Mouse (Mus musculus): ENCODE results near the gene Fos. TPM values are rescaled to one million over a fixed set of nuclear protein-coding genes. Genes with fewer than 3 reads are reported as not detected.

The Fos gene
- 1.3 and 1.6 TPM in 2 replicates for polyA plus RNA-seq (2015; fragmentation: Nextera tagmentation; extraction: Ambion mirVana)

DNA sequence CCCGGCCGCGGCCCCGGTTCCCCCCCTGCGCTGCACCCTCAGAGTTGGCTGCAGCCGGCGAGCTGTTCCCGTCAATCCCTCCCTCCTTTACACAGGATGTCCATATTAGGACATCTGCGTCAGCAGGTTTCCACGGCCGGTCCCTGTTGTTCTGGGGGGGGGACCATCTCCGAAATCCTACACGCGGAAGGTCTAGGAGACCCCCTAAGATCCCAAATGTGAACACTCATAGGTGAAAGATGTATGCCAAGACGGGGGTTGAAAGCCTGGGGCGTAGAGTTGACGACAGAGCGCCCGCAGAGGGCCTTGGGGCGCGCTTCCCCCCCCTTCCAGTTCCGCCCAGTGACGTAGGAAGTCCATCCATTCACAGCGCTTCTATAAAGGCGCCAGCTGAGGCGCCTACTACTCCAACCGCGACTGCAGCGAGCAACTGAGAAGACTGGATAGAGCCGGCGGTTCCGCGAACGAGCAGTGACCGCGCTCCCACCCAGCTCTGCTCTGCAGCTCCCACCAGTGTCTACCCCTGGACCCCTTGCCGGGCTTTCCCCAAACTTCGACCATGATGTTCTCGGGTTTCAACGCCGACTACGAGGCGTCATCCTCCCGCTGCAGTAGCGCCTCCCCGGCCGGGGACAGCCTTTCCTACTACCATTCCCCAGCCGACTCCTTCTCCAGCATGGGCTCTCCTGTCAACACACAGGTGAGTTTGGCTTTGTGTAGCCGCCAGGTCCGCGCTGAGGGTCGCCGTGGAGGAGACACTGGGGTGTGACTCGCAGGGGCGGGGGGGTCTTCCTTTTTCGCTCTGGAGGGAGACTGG, at the start of gene Fos:
Gene Fos (plus strand): TSS at position 410 of the 817 bp plus-strand sequence.
- ATAC-seq (peak; percentile 89), DNase-seq (peak; percentile 88)
- under 1% methylated on average over 56 of the region's 56 CpGs for WGBS (ENCODE audit: insufficient replicate concordance)
- Histone ChIP-seq H3K4me3 (ENCODE audit: low read depth, low read length) (peak within 1 kb of the TSS; percentile 71), H3K9ac (replicated peaks) (peak within 1 kb of the TSS; percentile 75), H3K4me1 (ENCODE audit: insufficient read depth) (peaks cover 32% of the 10 kb centered on the region), H3K36me3 (replicated peaks; ENCODE audit: insufficient read depth, low read length) (no peaks in the 10 kb centered on the region; the same call in 1 of the 2 replicates), H3K27ac (ENCODE audit: low read depth) (peak within 1 kb of the TSS; percentile 83), H3K4me2 (ENCODE audit: low read depth, low read length) (peak within 1 kb of the TSS; percentile 98), H3K27me3 (ENCODE audit: insufficient read depth, low read length) (peaks cover 44% of the 10 kb centered on the region), H3K9me3 (ENCODE audit: low read length) (no peaks in the 10 kb centered on the region)
- TF ChIP-seq EP300 (IDR thresholded peaks at IDR 0.05; ENCODE audit: low read depth) (peak; percentile 74; the same call in 1 of the 2 replicates), CTCF (IDR thresholded peaks at IDR 0.05; ENCODE audit: low read depth) (no peak)

- no peak for TF ChIP-seq EP300 (IDR thresholded peaks at IDR 0.05; ENCODE audit: low read depth)
- TF ChIP-seq CTCF (IDR thresholded peaks at IDR 0.05; ENCODE audit: low read depth) = no peak
- ATAC-seq = no peak
- H3K9ac ChIP-seq (replicated peaks) = no peak overlapping the region
Measured at GRCm38 (mm10) chr12:85425721-85426120, 48.0 kb upstream of the Fos start.

DNA sequence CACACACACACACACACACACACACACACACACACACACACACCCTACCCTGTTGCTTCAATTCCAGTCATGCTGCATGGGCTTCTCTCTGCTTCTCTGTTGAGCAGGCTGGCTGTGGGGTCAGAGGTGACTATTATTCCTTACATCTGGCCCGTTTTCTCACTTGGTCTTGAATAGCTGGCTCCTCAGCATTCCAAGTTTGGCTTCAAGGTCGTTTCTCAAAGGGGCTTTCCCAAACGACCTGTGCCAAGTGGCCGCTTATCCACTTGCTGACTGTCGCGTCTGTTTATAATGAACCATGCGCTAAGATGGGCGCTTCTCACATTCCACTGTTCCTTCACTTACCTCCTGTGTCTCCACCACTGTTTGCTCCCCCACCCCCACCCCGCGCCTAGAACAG, 47.6 kb upstream of the Fos start:
- H3K4me2 ChIP-seq (ENCODE audit: low read depth, low read length) = no peak overlapping the region
- no peak overlapping the region for H3K4me3 ChIP-seq (ENCODE audit: low read depth, low read length)
- no peaks in the 10 kb centered on the region for H3K9me3 ChIP-seq (ENCODE audit: low read length)
- no peaks in the 10 kb centered on the region for H3K27me3 ChIP-seq (ENCODE audit: insufficient read depth, low read length)
- TF ChIP-seq CTCF (IDR thresholded peaks at IDR 0.05; ENCODE audit: low read depth) (no peak), EP300 (IDR thresholded peaks at IDR 0.05; ENCODE audit: low read depth) (no peak)
- no peaks in the 10 kb centered on the region for H3K36me3 ChIP-seq (replicated peaks; ENCODE audit: insufficient read depth, low read length)
- ATAC-seq (no peak), DNase-seq (no peak)
- no peak overlapping the region for H3K27ac ChIP-seq (ENCODE audit: low read depth)
- WGBS (ENCODE audit: insufficient replicate concordance) = 53% methylated on average over 10 of the region's 10 CpGs
- peaks cover 6% of the 10 kb centered on the region; the same call in 1 of the 2 replicates for H3K4me1 ChIP-seq (ENCODE audit: insufficient read depth)
- H3K9ac ChIP-seq (replicated peaks) = no peak overlapping the region

More at GRCm38 (mm10) chr12:85425721-85426120, 48.0 kb upstream of the Fos start:
- Histone ChIP-seq H3K36me3 (replicated peaks; ENCODE audit: insufficient read depth, low read length) (no peaks in the 10 kb centered on the region), H3K27ac (ENCODE audit: low read depth) (no peak overlapping the region), H3K4me3 (ENCODE audit: low read depth, low read length) (no peak overlapping the region), H3K4me1 (ENCODE audit: insufficient read depth) (peaks cover 6% of the 10 kb centered on the region; the same call in 1 of the 2 replicates), H3K9me3 (ENCODE audit: low read length) (no peaks in the 10 kb centered on the region), H3K4me2 (ENCODE audit: low read depth, low read length) (no peak overlapping the region), H3K27me3 (ENCODE audit: insufficient read depth, low read length) (no peaks in the 10 kb centered on the region)
- 51% methylated on average over 11 of the region's 11 CpGs for WGBS (ENCODE audit: insufficient replicate concordance)
- no peak for DNase-seq

GRCm38 (mm10) chr12:85427802-85428201, 45.9 kb upstream of the Fos start:
- Histone ChIP-seq H3K27ac (ENCODE audit: low read depth) (no peak overlapping the region), H3K9ac (replicated peaks) (no peak overlapping the region), H3K27me3 (ENCODE audit: insufficient read depth, low read length) (0 out of 2 replicates have a peak, but pooled peaks cover 3% of the 10 kb centered on the region), H3K4me2 (ENCODE audit: low read depth, low read length) (no peak overlapping the region), H3K9me3 (ENCODE audit: low read length) (no peaks in the 10 kb centered on the region), H3K4me3 (ENCODE audit: low read depth, low read length) (no peak overlapping the region), H3K4me1 (ENCODE audit: insufficient read depth) (peaks cover 6% of the 10 kb centered on the region; the same call in 1 of the 2 replicates), H3K36me3 (replicated peaks; ENCODE audit: insufficient read depth, low read length) (no peaks in the 10 kb centered on the region)
- ATAC-seq (no peak), DNase-seq (no peak)
- 38% methylated on average over 7 of the region's 7 CpGs for WGBS (ENCODE audit: insufficient replicate concordance)
- TF ChIP-seq EP300 (IDR thresholded peaks at IDR 0.05; ENCODE audit: low read depth) = no peak
- no peak for TF ChIP-seq CTCF (IDR thresholded peaks at IDR 0.05; ENCODE audit: low read depth)

DNA sequence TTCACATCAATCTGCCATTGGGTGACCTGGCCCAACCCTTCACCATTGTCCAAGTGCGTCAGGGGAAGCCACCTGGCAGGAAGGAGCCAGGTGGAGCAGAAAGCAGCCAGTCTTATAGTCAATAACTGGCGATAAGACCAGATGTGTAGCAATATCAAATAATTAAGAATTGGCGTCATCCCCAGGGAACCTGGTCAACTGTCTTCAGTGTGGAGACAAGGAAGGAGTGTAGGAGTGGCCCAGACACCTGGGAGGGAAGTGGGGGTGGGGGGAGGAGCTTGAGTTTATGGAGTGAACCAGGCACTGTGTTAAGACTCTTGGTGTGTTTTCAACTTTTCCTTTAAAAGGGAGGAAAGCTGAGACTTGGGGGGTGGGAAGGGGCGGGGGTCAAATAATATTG, 43.7 kb upstream of the Fos start:
- DNase-seq (no peak), ATAC-seq (no peak)
- Histone ChIP-seq H3K4me3 (ENCODE audit: low read depth, low read length) (no peak overlapping the region), H3K27me3 (ENCODE audit: insufficient read depth, low read length) (0 out of 2 replicates have a peak, but pooled peaks cover 3% of the 10 kb centered on the region), H3K27ac (ENCODE audit: low read depth) (no peak overlapping the region), H3K4me2 (ENCODE audit: low read depth, low read length) (no peak overlapping the region), H3K9me3 (ENCODE audit: low read length) (no peaks in the 10 kb centered on the region), H3K9ac (replicated peaks) (no peak overlapping the region), H3K36me3 (replicated peaks; ENCODE audit: insufficient read depth, low read length) (no peaks in the 10 kb centered on the region), H3K4me1 (ENCODE audit: insufficient read depth) (peaks cover 6% of the 10 kb centered on the region; the same call in 1 of the 2 replicates)
- TF ChIP-seq EP300 (IDR thresholded peaks at IDR 0.05; ENCODE audit: low read depth) (no peak), CTCF (IDR thresholded peaks at IDR 0.05; ENCODE audit: low read depth) (no peak)
- 62% methylated on average over 4 of the region's 4 CpGs for WGBS (ENCODE audit: insufficient replicate concordance)

- Histone ChIP-seq H3K27ac (ENCODE audit: low read depth) (no peak overlapping the region), H3K36me3 (replicated peaks; ENCODE audit: insufficient read depth, low read length) (no peaks in the 10 kb centered on the region), H3K4me1 (ENCODE audit: insufficient read depth) (peaks cover 6% of the 10 kb centered on the region; the same call in 1 of the 2 replicates), H3K4me3 (ENCODE audit: low read depth, low read length) (no peak overlapping the region), H3K27me3 (ENCODE audit: insufficient read depth, low read length) (0 out of 2 replicates have a peak, but pooled peaks cover 3% of the 10 kb centered on the region), H3K4me2 (ENCODE audit: low read depth, low read length) (no peak overlapping the region), H3K9ac (replicated peaks) (no peak overlapping the region), H3K9me3 (ENCODE audit: low read length) (no peaks in the 10 kb centered on the region)
- DNase-seq = no peak
- no peak for TF ChIP-seq EP300 (IDR thresholded peaks at IDR 0.05; ENCODE audit: low read depth)
- 0 out of 2 replicates have a peak, but pooled peaks have one; percentile 2 for TF ChIP-seq CTCF (IDR thresholded peaks at IDR 0.05; ENCODE audit: low read depth)
- no peak for ATAC-seq
- 38% methylated on average over 6 of the region's 6 CpGs for WGBS (ENCODE audit: insufficient replicate concordance)
Measured at GRCm38 (mm10) chr12:85430434-85430833, 43.3 kb upstream of the Fos start.
